Mouse (Mus musculus): Measurements from ENCODE around the gene Pom121l2. TPM values are rescaled to one million over a fixed set of nuclear protein-coding genes. Genes with fewer than 3 reads are reported as not detected.

The Pom121l2 gene
- polyA plus RNA-seq, 1 experiment from 2014 or later: not detected

- Histone ChIP-seq H3K9ac (peak within 1 kb of the TSS; percentile 84), H3K36me3 (replicated peaks) (peaks cover 23% of the 10 kb centered on the region), H3K27ac (peak within 1 kb of the TSS; percentile 77), H3K9me3 (no peaks in the 10 kb centered on the region), H3K4me3 (replicated peaks) (peak within 1 kb of the TSS; percentile 76), H3K4me2 (peak within 1 kb of the TSS; percentile 76), H3K4me1 (peaks cover 18% of the 10 kb centered on the region), H3K27me3 (no peaks in the 10 kb centered on the region)
- peak; percentile 94 for ATAC-seq (ENCODE audit: low FRiP score)
- under 1% methylated on average over 50 of the region's 50 CpGs for WGBS
Observed at GRCm38 (mm10) chr13:21944926-21945740, 35.9 kb upstream of the Pom121l2 start, which contains the start of gene Zfp184. Zfp184 (plus strand) TSS chr13:21945094.

GRCm38 (mm10) chr13:21969269-21969668, 11.7 kb upstream of the Pom121l2 start:
- WGBS: 50% methylated on average over 1 of the region's 1 CpGs
- H3K9ac ChIP-seq: no peak overlapping the region
- no peaks in the 10 kb centered on the region for H3K36me3 ChIP-seq (replicated peaks)
- H3K27me3 ChIP-seq: 0 out of 2 replicates have a peak, but pooled peaks cover 3% of the 10 kb centered on the region
- no peaks in the 10 kb centered on the region for H3K4me1 ChIP-seq
- no peaks in the 10 kb centered on the region for H3K9me3 ChIP-seq
- no peak overlapping the region for H3K4me3 ChIP-seq (replicated peaks)
- no peak overlapping the region for H3K27ac ChIP-seq
- H3K4me2 ChIP-seq: no peak overlapping the region
- ATAC-seq (ENCODE audit: low FRiP score): no peak

GRCm38 (mm10) chr13:21969816-21970215, 11.2 kb upstream of the Pom121l2 start:
- Histone ChIP-seq H3K9me3 (no peaks in the 10 kb centered on the region), H3K9ac (no peak overlapping the region), H3K36me3 (replicated peaks) (no peaks in the 10 kb centered on the region), H3K4me1 (no peaks in the 10 kb centered on the region), H3K27ac (no peak overlapping the region), H3K27me3 (0 out of 2 replicates have a peak, but pooled peaks cover 3% of the 10 kb centered on the region), H3K4me3 (replicated peaks) (no peak overlapping the region), H3K4me2 (no peak overlapping the region)
- 66% methylated on average over 2 of the region's 2 CpGs for WGBS
- ATAC-seq (ENCODE audit: low FRiP score): no peak

- 36% methylated on average over 3 of the region's 3 CpGs for WGBS
- no peaks in the 10 kb centered on the region for H3K4me1 ChIP-seq
- no peaks in the 10 kb centered on the region for H3K9me3 ChIP-seq
- no peak overlapping the region for H3K9ac ChIP-seq
- no peak overlapping the region for H3K4me2 ChIP-seq
- 0 out of 2 replicates have a peak, but pooled peaks cover 3% of the 10 kb centered on the region for H3K27me3 ChIP-seq
- H3K4me3 ChIP-seq (replicated peaks): no peak overlapping the region
- ATAC-seq (ENCODE audit: low FRiP score): no peak
- H3K27ac ChIP-seq: no peak overlapping the region
- no peaks in the 10 kb centered on the region for H3K36me3 ChIP-seq (replicated peaks)
Observed at GRCm38 (mm10) chr13:21971641-21972040, 9.4 kb upstream of the Pom121l2 start.

- Histone ChIP-seq H3K27me3 (peaks cover 6% of the 10 kb centered on the region), H3K4me2 (peak overlapping the region; percentile 48), H3K9me3 (no peaks in the 10 kb centered on the region), H3K9ac (peak overlapping the region; percentile 73), H3K4me1 (no peaks in the 10 kb centered on the region), H3K36me3 (replicated peaks) (no peaks in the 10 kb centered on the region), H3K4me3 (replicated peaks) (peak overlapping the region; percentile 56), H3K27ac (peak overlapping the region; percentile 87)
- ATAC-seq (ENCODE audit: low FRiP score): peak; percentile 91
- 0% methylated on average over 23 of the region's 23 CpGs for WGBS
Observed at GRCm38 (mm10) chr13:21974221-21974725, 6.7 kb upstream of the Pom121l2 start.

- no peaks in the 10 kb centered on the region for H3K36me3 ChIP-seq (replicated peaks)
- H3K4me3 ChIP-seq (replicated peaks): peak overlapping the region; percentile 56
- H3K27me3 ChIP-seq: peaks cover 12% of the 10 kb centered on the region
- peak overlapping the region; percentile 87 for H3K27ac ChIP-seq
- peak overlapping the region; percentile 48 for H3K4me2 ChIP-seq
- peak; percentile 92 for ATAC-seq (ENCODE audit: low FRiP score)
- no peaks in the 10 kb centered on the region for H3K4me1 ChIP-seq
- H3K9me3 ChIP-seq: no peaks in the 10 kb centered on the region
- WGBS: 5% methylated on average over 20 of the region's 20 CpGs
- H3K9ac ChIP-seq: peak overlapping the region; percentile 73
Observed at GRCm38 (mm10) chr13:21974726-21975473, 6.1 kb upstream of the Pom121l2 start.

GRCm38 (mm10) chr13:21981803-21982193, 804 bp downstream of the Pom121l2 start:
- Histone ChIP-seq H3K9me3 (no peaks in the 10 kb centered on the region), H3K27ac (no peak overlapping the region), H3K9ac (peak overlapping the region; percentile 76), H3K27me3 (peaks cover 72% of the 10 kb centered on the region), H3K4me1 (peaks cover 10% of the 10 kb centered on the region), H3K4me3 (replicated peaks) (peak overlapping the region; percentile 57), H3K36me3 (replicated peaks) (no peaks in the 10 kb centered on the region), H3K4me2 (peak overlapping the region; percentile 94)
- peak; percentile 36; the same call in 1 of the 2 replicates for ATAC-seq (ENCODE audit: low FRiP score)
- WGBS: 3% methylated on average over 17 of the region's 17 CpGs

- Histone ChIP-seq H3K27ac (no peak overlapping the region), H3K9ac (no peak overlapping the region), H3K27me3 (peaks cover 66% of the 10 kb centered on the region), H3K9me3 (no peaks in the 10 kb centered on the region), H3K4me2 (no peak overlapping the region), H3K4me1 (peaks cover 10% of the 10 kb centered on the region), H3K4me3 (replicated peaks) (no peak overlapping the region), H3K36me3 (replicated peaks) (no peaks in the 10 kb centered on the region)
- no peak for ATAC-seq (ENCODE audit: low FRiP score)
- WGBS: 80% methylated on average over 2 of the region's 2 CpGs
Observed at GRCm38 (mm10) chr13:21984486-21984885, 3.5 kb downstream of the Pom121l2 start.

- Histone ChIP-seq H3K4me1 (peaks cover 22% of the 10 kb centered on the region), H3K4me2 (no peak overlapping the region), H3K27ac (no peak overlapping the region), H3K27me3 (peaks cover 37% of the 10 kb centered on the region), H3K9me3 (no peaks in the 10 kb centered on the region), H3K9ac (no peak overlapping the region), H3K4me3 (replicated peaks) (no peak overlapping the region), H3K36me3 (replicated peaks) (no peaks in the 10 kb centered on the region)
- 84% methylated on average over 5 of the region's 5 CpGs for WGBS
- no peak for ATAC-seq (ENCODE audit: low FRiP score)
Observed at GRCm38 (mm10) chr13:21992550-21992949, 11.6 kb downstream of the Pom121l2 start.

- Histone ChIP-seq H3K9me3 (no peaks in the 10 kb centered on the region), H3K4me3 (replicated peaks) (no peak overlapping the region; the same call in 1 of the 2 replicates), H3K27me3 (peaks cover 53% of the 10 kb centered on the region), H3K4me1 (peaks cover 22% of the 10 kb centered on the region), H3K9ac (no peak overlapping the region), H3K36me3 (replicated peaks) (no peaks in the 10 kb centered on the region), H3K4me2 (peak overlapping the region; percentile 15), H3K27ac (no peak overlapping the region)
- ATAC-seq (ENCODE audit: low FRiP score): no peak
- WGBS: 1% methylated on average over 22 of the region's 22 CpGs
Observed at GRCm38 (mm10) chr13:21993957-21994738, 13.2 kb downstream of the Pom121l2 start.

GRCm38 (mm10) chr13:21994896-21995295, 13.9 kb downstream of the Pom121l2 start:
- 4% methylated on average over 8 of the region's 8 CpGs for WGBS
- H3K36me3 ChIP-seq (replicated peaks): no peaks in the 10 kb centered on the region
- H3K9me3 ChIP-seq: no peaks in the 10 kb centered on the region
- peak overlapping the region; percentile 33; the same call in 1 of the 2 replicates for H3K9ac ChIP-seq
- H3K4me1 ChIP-seq: peaks cover 22% of the 10 kb centered on the region
- peaks cover 60% of the 10 kb centered on the region for H3K27me3 ChIP-seq
- peak overlapping the region; percentile 56 for H3K4me2 ChIP-seq
- H3K4me3 ChIP-seq (replicated peaks): peak overlapping the region; percentile 39
- ATAC-seq (ENCODE audit: low FRiP score): no peak
- H3K27ac ChIP-seq: no peak overlapping the region
